Mouse (Mus musculus) midbrain, postnatal 0 days (tissue): ENCODE data around the gene Hyou1. TPM values are rescaled to one million over a fixed set of nuclear protein-coding genes. Genes with fewer than 3 reads are reported as not detected.
A peak's percentile ranks its signal among the peaks of the same experiment; 100 is the strongest.

Experiments used
- ATAC-seq: fragments of 200-750 bp; cut with Nextera tagmentation; 2 replicates; pipeline ENCODE4 v1.8.0; 2017; ENCODE audit warnings: moderate number of reproducible peaks, mild to moderate bottlenecking, moderate TSS enrichment, moderate library complexity; ENCODE audit not compliant: low FRiP score
- DNase-seq: peaks from one replicate; pipeline ENCODE4 v3.0.0-alpha.2; 2015; ENCODE audit warnings: low spot score
- H3K27ac ChIP-seq: fragments of 300-500 bp; sonication (generic); 2 replicates; pipeline ENCODE4 v1.5.1; 2014; ENCODE audit warnings: low read depth, mild to moderate bottlenecking, low read length, mixed read lengths
- H3K27me3 ChIP-seq: fragments of 300-500 bp; sonication (generic); 2 replicates; pipeline ENCODE4 v1.6.1; 2014; ENCODE audit warnings: low read length, control low read depth, mixed read lengths; ENCODE audit not compliant: insufficient read depth
- H3K36me3 ChIP-seq: fragments of 300-500 bp; sonication (generic); 2 replicates; pipeline ENCODE4 v1.6.1; 2014; ENCODE audit warnings: low read length, control low read depth, mixed read lengths; ENCODE audit not compliant: insufficient read depth
- H3K4me1 ChIP-seq: fragments of 300-500 bp; sonication (generic); 2 replicates; pipeline ENCODE4 v1.6.1; 2014; ENCODE audit warnings: mild to moderate bottlenecking, control low read depth, antibody characterized with exemption, low read length, mixed read lengths; ENCODE audit not compliant: insufficient read depth
- H3K4me2 ChIP-seq: fragments of 300-500 bp; sonication (generic); 2 replicates; pipeline ENCODE4 v1.6.1; 2014; ENCODE audit warnings: low read depth, mild to moderate bottlenecking, low read length, mixed read lengths; ENCODE audit not compliant: poor library complexity, severe bottlenecking
- H3K4me3 ChIP-seq: fragments of 300-500 bp; sonication (generic); 2 replicates; pipeline ENCODE4 v1.5.1; 2014; ENCODE audit warnings: low read depth, mild to moderate bottlenecking, low read length, moderate library complexity
- H3K9ac ChIP-seq: fragments of 300-500 bp; sonication (generic); replicated peaks from 2 replicates; pipeline ENCODE4 v1.6.1; 2014; ENCODE audit warnings: mild to moderate bottlenecking, low read length, moderate library complexity, mixed read lengths; ENCODE audit not compliant: poor library complexity, severe bottlenecking
- H3K9me3 ChIP-seq: fragments of 300-500 bp; sonication (generic); 2 replicates; pipeline ENCODE4 v1.6.1; 2016; ENCODE audit warnings: low read length, control low read depth
- CTCF ChIP-seq: IDR thresholded peaks from 2 replicates; pipeline ENCODE4 v1.5.1; 2016; ENCODE audit warnings: antibody characterized with exemption, mild to moderate bottlenecking
- WGBS: fragments of 180-500 bp; shearing (Covaris S2); extraction: QIAGEN DNeasy Blood & Tissue Kit; methylation state at CpG from one replicate; pipeline ENCODE4 v1.1.7; 2014; 5-methylcytosine and 5-hydroxymethylcytosine counted together
- polyA plus RNA-seq: library from polyadenylated mRNA; unstranded; fragments of >200 nt; fragmentation: Nextera tagmentation; extraction: Ambion mirVana; gene quantifications from 2 replicates; pipeline ENCODE4 v1.2.1, GENCODE M21; 2015
- total RNA-seq: library from RNA; depleted of rRNA; stranded (reverse); fragments of >200 nt; gene quantifications from 2 replicates; pipeline ENCODE4 v1.2.3, GENCODE M21; 2014

The Hyou1 gene
- total and polyA plus RNA-seq, 2 experiments from 2014 or later: 18.5 to 64.7 TPM

DNA sequence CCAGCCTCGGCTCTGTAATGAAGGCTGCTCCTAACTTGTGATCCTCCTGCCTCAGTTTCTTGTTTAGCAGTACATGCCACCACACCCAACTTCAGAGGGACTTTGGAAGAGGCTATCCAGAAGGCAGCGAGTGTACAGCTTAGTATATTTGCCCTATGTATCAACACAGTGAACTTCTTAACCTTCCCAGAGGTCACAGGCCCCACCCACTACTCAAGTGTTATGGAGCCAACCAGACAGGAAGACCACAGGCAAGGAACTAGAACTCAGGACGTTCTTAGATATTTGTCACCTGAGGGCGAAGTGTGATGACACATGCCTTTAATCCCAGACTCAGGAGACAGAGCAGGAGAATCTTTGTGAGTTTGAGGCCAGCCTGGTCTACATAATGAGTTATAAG, 31.7 kb upstream of the Hyou1 start:
- Histone ChIP-seq H3K27me3 (no peaks in the 10 kb centered on the region), H3K4me3 (no peak overlapping the region), H3K27ac (no peak overlapping the region), H3K9ac (no peak overlapping the region), H3K4me2 (no peak overlapping the region), H3K4me1 (0 out of 2 replicates have a peak, but pooled peaks cover 8% of the 10 kb centered on the region), H3K9me3 (no peaks in the 10 kb centered on the region), H3K36me3 (peaks cover 45% of the 10 kb centered on the region)
- no peak for ATAC-seq
- WGBS: 88% methylated on average over 4 of the region's 4 CpGs
- DNase-seq: no peak
- TF ChIP-seq CTCF: no peak

DNA sequence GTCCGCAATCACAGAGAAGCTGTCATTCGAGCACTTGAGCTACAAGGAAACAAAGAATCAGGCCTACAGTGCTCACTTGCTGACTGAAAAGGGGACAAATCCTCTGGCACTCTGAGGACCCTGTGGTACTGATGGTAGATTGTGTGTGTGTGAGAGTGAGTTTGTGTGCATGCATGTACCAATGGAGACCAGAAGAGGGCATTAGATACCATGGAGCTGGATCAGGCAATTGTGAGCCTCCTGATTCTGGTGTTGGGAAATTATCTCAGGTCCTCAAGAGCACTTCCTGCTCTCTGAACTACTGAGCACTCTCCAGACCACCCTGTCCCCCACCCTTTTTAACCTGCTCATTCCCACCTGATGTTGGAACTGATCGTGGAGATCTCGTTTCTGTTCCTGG, 30.7 kb upstream of the Hyou1 start:
- Histone ChIP-seq H3K27ac (no peak overlapping the region), H3K36me3 (peaks cover 54% of the 10 kb centered on the region), H3K4me1 (no peaks in the 10 kb centered on the region), H3K9ac (no peak overlapping the region), H3K9me3 (no peaks in the 10 kb centered on the region), H3K4me2 (no peak overlapping the region), H3K27me3 (no peaks in the 10 kb centered on the region), H3K4me3 (no peak overlapping the region)
- no peak for DNase-seq
- no peak for ATAC-seq
- 97% methylated on average over 4 of the region's 4 CpGs for WGBS
- TF ChIP-seq CTCF: peak; percentile 22; the same call in 1 of the 2 replicates

- 93% methylated on average over 4 of the region's 4 CpGs for WGBS
These were observed 27.9 kb upstream of the Hyou1 start for GRCm38 (mm10) chr9:44351396-44351795.

DNA sequence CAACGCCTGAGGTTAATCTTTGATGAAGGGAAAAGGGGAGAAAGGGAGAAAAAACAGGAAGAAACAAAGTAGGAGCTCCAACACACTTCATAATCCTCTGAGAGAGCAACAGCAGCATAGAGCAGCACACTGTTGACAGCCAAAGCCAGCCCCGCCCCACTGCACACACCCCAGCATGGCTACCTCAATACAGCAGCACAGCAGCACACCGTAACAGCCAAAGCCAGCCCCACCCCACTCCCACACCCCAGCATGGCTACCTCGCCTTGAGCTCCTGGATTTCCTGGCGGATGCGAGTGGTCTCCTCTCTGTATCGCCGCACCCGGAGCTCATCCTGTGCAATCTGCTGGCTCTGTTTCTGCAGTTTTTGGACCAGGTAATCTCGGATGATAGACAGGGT, 27.0 kb upstream of the Hyou1 start:
- H3K4me1 ChIP-seq: no peaks in the 10 kb centered on the region
- H3K27me3 ChIP-seq: no peaks in the 10 kb centered on the region
- no peak for TF ChIP-seq CTCF
- H3K27ac ChIP-seq: no peak overlapping the region
- ATAC-seq: no peak
- no peak overlapping the region for H3K4me3 ChIP-seq
- no peak overlapping the region for H3K9ac ChIP-seq
- no peak overlapping the region for H3K4me2 ChIP-seq
- 90% methylated on average over 10 of the region's 10 CpGs for WGBS
- no peak for DNase-seq
- peaks cover 80% of the 10 kb centered on the region for H3K36me3 ChIP-seq
- H3K9me3 ChIP-seq: no peaks in the 10 kb centered on the region

More at GRCm38 (mm10) chr9:44351396-44351795, 27.9 kb upstream of the Hyou1 start:
- Histone ChIP-seq H3K4me2 (no peak overlapping the region), H3K4me1 (no peaks in the 10 kb centered on the region), H3K9me3 (no peaks in the 10 kb centered on the region), H3K36me3 (peaks cover 82% of the 10 kb centered on the region), H3K27ac (no peak overlapping the region), H3K27me3 (no peaks in the 10 kb centered on the region), H3K9ac (no peak overlapping the region), H3K4me3 (no peak overlapping the region)
- ATAC-seq: no peak
- no peak for TF ChIP-seq CTCF
- DNase-seq: no peak

DNA sequence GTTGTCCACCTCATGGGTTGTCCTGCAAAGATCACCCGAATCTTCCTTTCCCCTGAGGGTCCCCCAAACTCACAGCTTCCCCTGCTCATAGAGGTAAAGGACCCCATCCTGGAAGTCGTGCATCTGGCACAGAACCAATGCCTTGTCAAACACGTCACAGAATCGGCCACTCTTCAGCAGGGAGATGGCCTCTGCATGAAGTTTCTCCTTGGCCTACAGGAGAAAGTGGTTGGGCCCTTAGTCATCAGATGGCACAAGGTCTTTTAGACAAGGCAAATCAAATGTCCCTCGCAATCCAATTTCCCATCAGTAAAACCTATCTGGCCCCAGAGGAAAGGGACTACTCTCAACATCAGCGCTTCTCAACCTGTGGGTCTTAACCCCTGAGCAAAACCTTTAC, 26.1 kb upstream of the Hyou1 start:
- ATAC-seq (no peak), DNase-seq (no peak)
- Histone ChIP-seq H3K9ac (no peak overlapping the region), H3K4me2 (no peak overlapping the region), H3K36me3 (peaks cover 76% of the 10 kb centered on the region), H3K9me3 (no peaks in the 10 kb centered on the region), H3K27ac (no peak overlapping the region), H3K27me3 (no peaks in the 10 kb centered on the region), H3K4me3 (no peak overlapping the region), H3K4me1 (no peaks in the 10 kb centered on the region)
- TF ChIP-seq CTCF: no peak
- 95% methylated on average over 6 of the region's 6 CpGs for WGBS

GRCm38 (mm10) chr9:44357207-44357606, 22.1 kb upstream of the Hyou1 start:
- no peak overlapping the region for H3K9ac ChIP-seq

More at GRCm38 (mm10) chr9:44357207-44357606, 22.1 kb upstream of the Hyou1 start:
- no peaks in the 10 kb centered on the region for H3K27me3 ChIP-seq
- no peaks in the 10 kb centered on the region for H3K9me3 ChIP-seq
- no peak overlapping the region for H3K27ac ChIP-seq
- peak; percentile 63 for TF ChIP-seq CTCF
- peaks cover 55% of the 10 kb centered on the region for H3K36me3 ChIP-seq
- H3K4me2 ChIP-seq: no peak overlapping the region
- no peak for ATAC-seq
- no peak overlapping the region for H3K4me3 ChIP-seq
- DNase-seq: no peak
- WGBS: 68% methylated on average over 4 of the region's 4 CpGs
- H3K4me1 ChIP-seq: 0 out of 2 replicates have a peak, but pooled peaks cover 3% of the 10 kb centered on the region
